Mouse (Mus musculus) ovary, postnatal 36 days (tissue): ENCODE data around the gene Slc9a3r2.
"Not testable (repeated sequence)": the region's sequence is repeated elsewhere in the genome, so short reads cannot be mapped to it uniquely, and the experiment has no call there.

Experiments used
- DNase-seq: peaks from one replicate; pipeline ENCODE4 v3.0.0; 2022; ENCODE audit warnings: low spot score, mixed read lengths

The Slc9a3r2 gene

GRCm38 (mm10) chr17:24650070-24650616, at the start of gene Slc9a3r2:
Slc9a3r2 (minus strand) TSS chr17:24650327.
- DNase-seq = peak; percentile 71

- DNase-seq = no peak
Measured at GRCm38 (mm10) chr17:24699473-24699872, 49.3 kb upstream of the Slc9a3r2 start.

- no peak for DNase-seq
Measured at GRCm38 (mm10) chr17:24698715-24699114, 48.6 kb upstream of the Slc9a3r2 start.

GRCm38 (mm10) chr17:24697985-24698384, 47.9 kb upstream of the Slc9a3r2 start:
- no peak for DNase-seq

GRCm38 (mm10) chr17:24696011-24696697, 46.0 kb upstream of the Slc9a3r2 start, which contains the start of the genes Gfer and Noxo1:
Gfer (minus strand) TSS chr17:24696156.
Noxo1 (plus strand) TSS chr17:24696234.
- peak; percentile 93 for DNase-seq

- no peak for DNase-seq
Measured at GRCm38 (mm10) chr17:24695326-24696010, 45.3 kb upstream of the Slc9a3r2 start.

- DNase-seq = no peak
Measured at GRCm38 (mm10) chr17:24692385-24692784, 42.3 kb upstream of the Slc9a3r2 start.

GRCm38 (mm10) chr17:24689251-24690081, 39.3 kb upstream of the Slc9a3r2 start, which contains the start of gene Syngr3:
Syngr3 (minus strand) TSS chr17:24689955.
- no peak for DNase-seq

- no peak for DNase-seq
Measured at GRCm38 (mm10) chr17:24687599-24687998, 37.5 kb upstream of the Slc9a3r2 start.

GRCm38 (mm10) chr17:24687146-24687595, 37.0 kb upstream of the Slc9a3r2 start:
- DNase-seq = peak; percentile 63

- no peak for DNase-seq
Measured at GRCm38 (mm10) chr17:24686514-24686913, 36.4 kb upstream of the Slc9a3r2 start.

- no peak for DNase-seq
Measured at GRCm38 (mm10) chr17:24677500-24678080, 27.5 kb upstream of the Slc9a3r2 start.

- DNase-seq = no peak
Measured at GRCm38 (mm10) chr17:24676877-24677276, 26.8 kb upstream of the Slc9a3r2 start.

GRCm38 (mm10) chr17:24676187-24676586, 26.1 kb upstream of the Slc9a3r2 start:
- DNase-seq = peak; percentile 35

- no peak for DNase-seq
Measured at GRCm38 (mm10) chr17:24674277-24674676, 24.1 kb upstream of the Slc9a3r2 start.

GRCm38 (mm10) chr17:24672141-24672540, 22.0 kb upstream of the Slc9a3r2 start:
- DNase-seq = peak; percentile 38

GRCm38 (mm10) chr17:24671346-24671745, 21.2 kb upstream of the Slc9a3r2 start:
- DNase-seq = no peak

GRCm38 (mm10) chr17:24670246-24670844, 20.2 kb upstream of the Slc9a3r2 start:
- DNase-seq = no peak

- DNase-seq = peak; percentile 95
Measured at GRCm38 (mm10) chr17:24669545-24670245, 19.6 kb upstream of the Slc9a3r2 start, which contains the start of gene Zfp598. Zfp598 (plus strand) TSS chr17:24669687.

- DNase-seq = not testable (repeated sequence)
Measured at GRCm38 (mm10) chr17:24669214-24669544, 19.1 kb upstream of the Slc9a3r2 start.

GRCm38 (mm10) chr17:24667416-24667815, 17.3 kb upstream of the Slc9a3r2 start:
- peak; percentile 31 for DNase-seq
